Mouse (Mus musculus) brain, embryonic 14.5 days (tissue): ENCODE measurements around the gene Bet1l.

Experiments used
- CTCF ChIP-seq: fragments of 200-500 bp; IDR thresholded peaks from 2 replicates; pipeline ENCODE4 v1.5.1; 2012; ENCODE audit warnings: inconsistent platforms, mild to moderate bottlenecking, moderate library complexity, borderline replicate concordance; ENCODE audit not compliant: insufficient read depth, insufficient read length; ENCODE audit errors: extremely low read depth
- POLR2A ChIP-seq: fragments of 200-500 bp; IDR thresholded peaks from 2 replicates; pipeline ENCODE4 v1.6.1; 2012; ENCODE audit warnings: mild to moderate bottlenecking, inconsistent platforms, borderline replicate concordance; ENCODE audit not compliant: poor library complexity, insufficient read depth, insufficient read length, severe bottlenecking; ENCODE audit errors: extremely low read depth

DNA sequence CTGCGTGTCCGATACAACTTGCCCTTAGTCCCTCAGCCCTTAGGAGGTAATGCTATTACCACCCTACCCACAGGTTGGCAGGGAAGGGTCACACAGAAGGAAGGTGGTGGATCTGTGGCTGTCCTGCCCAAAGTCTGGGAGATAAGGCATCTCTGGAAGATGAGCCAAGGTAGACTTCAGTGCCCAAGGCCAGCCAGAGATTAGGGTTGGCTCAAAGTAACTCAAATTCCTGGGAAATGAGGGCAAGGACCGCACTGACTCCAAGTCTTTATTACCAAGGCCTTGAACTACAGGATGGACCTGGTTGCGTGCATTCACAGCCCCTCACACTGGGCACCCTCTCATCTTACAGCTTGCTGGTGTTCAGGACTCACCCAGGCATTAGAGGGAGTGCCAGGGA, 5.5 kb downstream of the Bet1l start:
- no peak for TF ChIP-seq CTCF
- no peak for TF ChIP-seq POLR2A
